In the genomic region with DNA sequence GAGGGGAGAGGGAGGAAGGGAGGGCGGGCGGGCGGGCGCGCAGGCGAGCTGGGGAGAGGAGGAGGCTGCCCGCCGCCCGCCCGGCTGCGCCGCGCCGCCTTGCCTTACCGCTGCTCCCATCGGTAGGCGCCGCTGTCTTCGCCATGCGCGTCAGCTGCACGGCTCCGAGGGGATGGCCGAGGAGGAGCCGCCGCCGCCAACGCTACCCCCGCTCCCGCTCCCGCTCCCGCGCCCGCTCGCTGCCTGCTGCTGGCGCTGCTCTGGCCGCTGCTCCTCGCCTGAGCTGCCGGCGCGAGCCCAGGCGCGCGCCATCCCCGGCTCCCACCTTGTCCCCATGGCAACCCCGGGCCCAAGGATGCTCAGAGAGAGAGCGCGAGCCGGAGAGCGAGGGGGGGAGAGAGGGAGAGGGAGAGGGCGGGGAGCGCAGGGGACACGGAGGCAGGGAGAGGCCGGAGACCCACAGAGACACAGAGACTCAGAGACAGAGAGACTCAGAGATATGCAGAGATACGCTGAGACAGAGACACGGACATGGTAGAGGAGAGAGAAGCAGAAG, we compare ENCODE assay signal across 8 mouse cellular contexts. TPM values are rescaled to one million over a fixed set of nuclear protein-coding genes. Genes with fewer than 3 reads are reported as not detected.
DNase-seq lines count a peak whose midpoint lies in the region; ATAC-seq and TF ChIP-seq lines count a peak whose summit lies in the region.

A gene (minus strand): TSS at position 121 of the 556 bp plus-strand sequence.

- peak; percentile 93 for ATAC-seq in hindbrain, postnatal 0 days

- H3K27me3 ChIP-seq in hindbrain, postnatal 0 days (ENCODE audit: insufficient read depth, low read length), result no peaks in the 10 kb centered on the region

- DNase-seq in WW6 (ENCODE audit: low read depth, low spot score), result peak; percentile 63
- DNase-seq in cerebellum, postnatal 36 days, result peak; percentile 80 to 85
- peak; percentile 81 for DNase-seq in gastrocnemius, adult 2 months
- DNase-seq in hindbrain, postnatal 0 days (ENCODE audit: low spot score), result peak; percentile 95
- DNase-seq in left cerebral cortex, adult 8-10 months (ENCODE audit: low spot score in 2 of 2), result peak; percentile 70 to 86
- peak; percentile 69 to 75 for DNase-seq in lung, postnatal 4 days
- DNase-seq in retina, postnatal 1 day, result peak; percentile 95
- peak; percentile 57 for DNase-seq in urinary bladder, postnatal 25 days (ENCODE audit: low spot score)

- peak within 1 kb of the TSS; percentile 82 for H3K9ac ChIP-seq in hindbrain, postnatal 0 days (replicated peaks; ENCODE audit: low read length)

- H3K4me1 ChIP-seq in hindbrain, postnatal 0 days (ENCODE audit: insufficient read depth, low read length), result peaks cover 17% of the 10 kb centered on the region

- no peak within 1 kb of the TSS for H3K27ac ChIP-seq in gastrocnemius, adult 2 months
- peak within 1 kb of the TSS; percentile 93 for H3K27ac ChIP-seq in hindbrain, postnatal 0 days

- H3K4me2 ChIP-seq in hindbrain, postnatal 0 days (ENCODE audit: low read depth, low read length), result peak within 1 kb of the TSS; percentile 76

- H3K9me3 ChIP-seq in hindbrain, postnatal 0 days (ENCODE audit: low read length), result no peaks in the 10 kb centered on the region

- H3K36me3 ChIP-seq in hindbrain, postnatal 0 days (ENCODE audit: insufficient read depth, low read length), result no peaks in the 10 kb centered on the region

- 1% methylated on average over 45 of the region's 56 CpGs for WGBS in hindbrain, postnatal 0 days

- peak within 1 kb of the TSS; percentile 76 for H3K4me3 ChIP-seq in gastrocnemius, adult 2 months
- peak within 1 kb of the TSS; percentile 74 for H3K4me3 ChIP-seq in hindbrain, postnatal 0 days (ENCODE audit: low read length)

- intact Hi-C loops in gastrocnemius, adult 2 months (cut with DNase I), result no loop called here

- TF ChIP-seq CTCF in gastrocnemius, adult 2 months (IDR thresholded peaks at IDR 0.05), result peak; percentile 55
- peak; percentile 37 for TF ChIP-seq CTCF in hindbrain, postnatal 0 days (IDR thresholded peaks at IDR 0.05; ENCODE audit: low read depth)

RNA-seq across cellular contexts. Expression of the gene that starts here (rescaled TPM):
- under 1 TPM; 0.08 to 0.13 TPM for total RNA-seq in gastrocnemius, adult 2 months (2021)
- 3.9 and 4.7 TPM in 2 replicates for total RNA-seq in hindbrain, postnatal 0 days (2014; rRNA removed)
- 14.4 and 20.2 TPM in 2 replicates for polyA plus RNA-seq in hindbrain, postnatal 0 days (2015; fragmentation: Nextera tagmentation; extraction: Ambion mirVana)
- 10 to 100 TPM; 10.5 to 13.2 (median 11.9) TPM for total RNA-seq in left cerebral cortex, adult 8-10 months (2022)

Comparison
In these comparisons a context has a peak if more than half of its experiments do, and no peak if none do; other contexts are left out.
1. Peak in DNase-seq and H3K4me3 ChIP-seq in gastrocnemius, adult 2 months; RNA of the gene not detected or under 1 TPM.